Mouse (Mus musculus) heart, embryonic 15.5 days (tissue): Measurements from ENCODE around the gene Phkb. TPM values are rescaled to one million over a fixed set of nuclear protein-coding genes. Genes with fewer than 3 reads are reported as not detected.

Experiments used
- ATAC-seq: fragments of 200-750 bp; cut with Nextera tagmentation; replicated peaks from 2 replicates; pipeline ENCODE4 v1.8.0; 2017; ENCODE audit warnings: low read depth, moderate TSS enrichment; ENCODE audit not compliant: insufficient number of reproducible peaks, insufficient read depth, low FRiP score
- H3K27ac ChIP-seq: fragments of 300-500 bp; sonication (generic); 2 replicates; pipeline ENCODE4 v1.5.1; 2015; ENCODE audit warnings: mild to moderate bottlenecking, inconsistent platforms
- H3K27me3 ChIP-seq: fragments of 300-500 bp; sonication (generic); 2 replicates; pipeline ENCODE4 v1.6.1; 2015; ENCODE audit warnings: inconsistent platforms
- H3K36me3 ChIP-seq: fragments of 300-500 bp; sonication (generic); 2 replicates; pipeline ENCODE4 v1.6.1; 2015; ENCODE audit warnings: mild to moderate bottlenecking, inconsistent platforms
- H3K4me1 ChIP-seq: fragments of 300-500 bp; sonication (generic); replicated peaks from 2 replicates; pipeline ENCODE4 v1.6.1; 2015; ENCODE audit warnings: inconsistent platforms
- H3K4me2 ChIP-seq: fragments of 300-500 bp; sonication (generic); 2 replicates; pipeline ENCODE4 v1.6.1; 2015; ENCODE audit warnings: inconsistent platforms, mild to moderate bottlenecking, moderate library complexity
- H3K4me3 ChIP-seq: fragments of 300-500 bp; sonication (generic); 2 replicates; pipeline ENCODE4 v1.5.1; 2015; ENCODE audit warnings: mild to moderate bottlenecking, inconsistent platforms
- H3K9ac ChIP-seq: fragments of 300-500 bp; sonication (generic); 2 replicates; pipeline ENCODE4 v1.6.1; 2015; ENCODE audit warnings: mild to moderate bottlenecking, inconsistent platforms
- H3K9me3 ChIP-seq: fragments of 300-500 bp; sonication (generic); replicated peaks from 2 replicates; pipeline ENCODE4 v1.6.1; 2016; ENCODE audit warnings: inconsistent platforms
- WGBS: fragments of 180-500 bp; shearing (Covaris S2); methylation state at CpG from one replicate; pipeline ENCODE4 v1.1.7; 2015; ENCODE audit warnings: mixed read lengths; 5-methylcytosine and 5-hydroxymethylcytosine counted together
- polyA plus RNA-seq: library from polyadenylated mRNA; unstranded; fragments of >200 nt; fragmentation: Nextera tagmentation; extraction: Ambion mirVana; gene quantifications from 2 replicates; pipeline ENCODE4 v1.2.1, GENCODE M21; 2015

Phkb gene
- polyA plus RNA-seq, 1 experiment from 2014 or later, result 43.1 TPM

- Histone ChIP-seq H3K4me2 (no peak overlapping the region), H3K4me3 (no peak overlapping the region), H3K9me3 (no peaks in the 10 kb centered on the region), H3K27ac (no peak overlapping the region), H3K36me3 (peaks cover 16% of the 10 kb centered on the region; the same call in 1 of the 2 replicates), H3K9ac (no peak overlapping the region), H3K4me1 (no peaks in the 10 kb centered on the region), H3K27me3 (no peaks in the 10 kb centered on the region)
- ATAC-seq, result no peak
- WGBS, result 95% methylated on average over 5 of the region's 5 CpGs
Observed at GRCm38 (mm10) chr8:85944820-85945219, 104.1 kb downstream of the Phkb start.

- WGBS, result 86% methylated on average over 2 of the region's 2 CpGs
- no peaks in the 10 kb centered on the region for H3K27me3 ChIP-seq
- no peak for ATAC-seq
Observed at GRCm38 (mm10) chr8:85958391-85958790, 117.6 kb downstream of the Phkb start.

GRCm38 (mm10) chr8:85959880-85960279 lies 119.1 kb downstream of the Phkb start:
- H3K4me1 ChIP-seq, result no peaks in the 10 kb centered on the region
- no peak for ATAC-seq
- no peaks in the 10 kb centered on the region for H3K9me3 ChIP-seq
- no peak overlapping the region for H3K4me2 ChIP-seq
- H3K27ac ChIP-seq, result no peak overlapping the region
- WGBS, result 91% methylated on average over 4 of the region's 4 CpGs
- H3K36me3 ChIP-seq, result peaks cover 4% of the 10 kb centered on the region; the same call in 1 of the 2 replicates
- H3K27me3 ChIP-seq, result no peaks in the 10 kb centered on the region
- no peak overlapping the region for H3K9ac ChIP-seq
- no peak overlapping the region for H3K4me3 ChIP-seq

More at GRCm38 (mm10) chr8:85958391-85958790, 117.6 kb downstream of the Phkb start:
- no peaks in the 10 kb centered on the region for H3K9me3 ChIP-seq
- H3K9ac ChIP-seq, result no peak overlapping the region
- H3K27ac ChIP-seq, result no peak overlapping the region
- H3K4me2 ChIP-seq, result no peak overlapping the region
- H3K4me3 ChIP-seq, result no peak overlapping the region
- H3K4me1 ChIP-seq, result no peaks in the 10 kb centered on the region
- peaks cover 4% of the 10 kb centered on the region; the same call in 1 of the 2 replicates for H3K36me3 ChIP-seq

GRCm38 (mm10) chr8:85977588-85978077 lies 136.9 kb downstream of the Phkb start:
- Histone ChIP-seq H3K4me3 (no peak overlapping the region), H3K4me1 (no peaks in the 10 kb centered on the region), H3K9me3 (no peaks in the 10 kb centered on the region), H3K36me3 (peaks cover 9% of the 10 kb centered on the region; the same call in 1 of the 2 replicates), H3K27ac (no peak overlapping the region), H3K9ac (no peak overlapping the region), H3K4me2 (no peak overlapping the region), H3K27me3 (no peaks in the 10 kb centered on the region)
- no peak for ATAC-seq
- 87% methylated on average over 4 of the region's 4 CpGs for WGBS

GRCm38 (mm10) chr8:85992911-85993310 lies 152.2 kb downstream of the Phkb start:
- ATAC-seq, result no peak
- Histone ChIP-seq H3K4me3 (no peak overlapping the region), H3K36me3 (no peaks in the 10 kb centered on the region), H3K27me3 (no peaks in the 10 kb centered on the region), H3K9me3 (no peaks in the 10 kb centered on the region), H3K4me1 (no peaks in the 10 kb centered on the region), H3K9ac (no peak overlapping the region), H3K27ac (no peak overlapping the region), H3K4me2 (no peak overlapping the region)
- WGBS, result 76% methylated on average over 1 of the region's 1 CpGs

GRCm38 (mm10) chr8:85993661-85994060 lies 152.9 kb downstream of the Phkb start:
- 92% methylated on average over 1 of the region's 1 CpGs for WGBS
- Histone ChIP-seq H3K27ac (no peak overlapping the region), H3K4me1 (no peaks in the 10 kb centered on the region), H3K9me3 (no peaks in the 10 kb centered on the region), H3K4me3 (no peak overlapping the region), H3K9ac (no peak overlapping the region), H3K27me3 (no peaks in the 10 kb centered on the region), H3K4me2 (no peak overlapping the region), H3K36me3 (no peaks in the 10 kb centered on the region)
- ATAC-seq, result no peak

GRCm38 (mm10) chr8:85995971-85996370 lies 155.2 kb downstream of the Phkb start:
- WGBS, result 81% methylated on average over 1 of the region's 1 CpGs
- Histone ChIP-seq H3K4me2 (no peak overlapping the region), H3K4me3 (no peak overlapping the region), H3K27ac (no peak overlapping the region), H3K27me3 (no peaks in the 10 kb centered on the region), H3K36me3 (no peaks in the 10 kb centered on the region), H3K4me1 (no peaks in the 10 kb centered on the region), H3K9ac (no peak overlapping the region), H3K9me3 (no peaks in the 10 kb centered on the region)
- no peak for ATAC-seq

- Histone ChIP-seq H3K9me3 (no peaks in the 10 kb centered on the region), H3K4me1 (no peaks in the 10 kb centered on the region), H3K36me3 (no peaks in the 10 kb centered on the region), H3K9ac (no peak overlapping the region), H3K27me3 (no peaks in the 10 kb centered on the region), H3K4me2 (no peak overlapping the region), H3K4me3 (no peak overlapping the region), H3K27ac (no peak overlapping the region)
- no peak for ATAC-seq
Observed at GRCm38 (mm10) chr8:86006485-86006884, 165.7 kb downstream of the Phkb start.

- Histone ChIP-seq H3K4me2 (no peak overlapping the region), H3K27ac (no peak overlapping the region), H3K36me3 (0 out of 2 replicates have a peak, but pooled peaks cover 8% of the 10 kb centered on the region), H3K9ac (no peak overlapping the region), H3K9me3 (no peaks in the 10 kb centered on the region), H3K4me1 (no peaks in the 10 kb centered on the region), H3K4me3 (no peak overlapping the region), H3K27me3 (no peaks in the 10 kb centered on the region)
- 89% methylated on average over 2 of the region's 2 CpGs for WGBS
- ATAC-seq, result no peak
Observed at GRCm38 (mm10) chr8:86016806-86017205, 176.0 kb downstream of the Phkb start.

- H3K4me1 ChIP-seq, result no peaks in the 10 kb centered on the region
- H3K27me3 ChIP-seq, result no peaks in the 10 kb centered on the region
- no peak overlapping the region for H3K4me3 ChIP-seq
- no peak for ATAC-seq
- no peak overlapping the region for H3K27ac ChIP-seq
- no peak overlapping the region for H3K9ac ChIP-seq
- WGBS, result 59% methylated on average over 6 of the region's 6 CpGs
- H3K36me3 ChIP-seq, result peaks cover 3% of the 10 kb centered on the region; the same call in 1 of the 2 replicates
- H3K4me2 ChIP-seq, result no peak overlapping the region
- H3K9me3 ChIP-seq, result no peaks in the 10 kb centered on the region
Observed at GRCm38 (mm10) chr8:86028646-86029312, 188.0 kb downstream of the Phkb start.

- 91% methylated on average over 7 of the region's 7 CpGs for WGBS
- Histone ChIP-seq H3K4me1 (no peaks in the 10 kb centered on the region), H3K9me3 (no peaks in the 10 kb centered on the region), H3K9ac (no peak overlapping the region), H3K4me2 (no peak overlapping the region), H3K27me3 (no peaks in the 10 kb centered on the region), H3K27ac (no peak overlapping the region), H3K4me3 (no peak overlapping the region), H3K36me3 (peaks cover 3% of the 10 kb centered on the region; the same call in 1 of the 2 replicates)
- ATAC-seq, result no peak
Observed at GRCm38 (mm10) chr8:86029451-86029850, 188.7 kb downstream of the Phkb start.
